Mouse (Mus musculus): ENCODE results near the gene Plekhg5. TPM values are rescaled to one million over a fixed set of nuclear protein-coding genes. Genes with fewer than 3 reads are reported as not detected.

Plekhg5 gene
- polyA plus RNA-seq, 1 experiment from 2014 or later, result 8.2 TPM

DNA sequence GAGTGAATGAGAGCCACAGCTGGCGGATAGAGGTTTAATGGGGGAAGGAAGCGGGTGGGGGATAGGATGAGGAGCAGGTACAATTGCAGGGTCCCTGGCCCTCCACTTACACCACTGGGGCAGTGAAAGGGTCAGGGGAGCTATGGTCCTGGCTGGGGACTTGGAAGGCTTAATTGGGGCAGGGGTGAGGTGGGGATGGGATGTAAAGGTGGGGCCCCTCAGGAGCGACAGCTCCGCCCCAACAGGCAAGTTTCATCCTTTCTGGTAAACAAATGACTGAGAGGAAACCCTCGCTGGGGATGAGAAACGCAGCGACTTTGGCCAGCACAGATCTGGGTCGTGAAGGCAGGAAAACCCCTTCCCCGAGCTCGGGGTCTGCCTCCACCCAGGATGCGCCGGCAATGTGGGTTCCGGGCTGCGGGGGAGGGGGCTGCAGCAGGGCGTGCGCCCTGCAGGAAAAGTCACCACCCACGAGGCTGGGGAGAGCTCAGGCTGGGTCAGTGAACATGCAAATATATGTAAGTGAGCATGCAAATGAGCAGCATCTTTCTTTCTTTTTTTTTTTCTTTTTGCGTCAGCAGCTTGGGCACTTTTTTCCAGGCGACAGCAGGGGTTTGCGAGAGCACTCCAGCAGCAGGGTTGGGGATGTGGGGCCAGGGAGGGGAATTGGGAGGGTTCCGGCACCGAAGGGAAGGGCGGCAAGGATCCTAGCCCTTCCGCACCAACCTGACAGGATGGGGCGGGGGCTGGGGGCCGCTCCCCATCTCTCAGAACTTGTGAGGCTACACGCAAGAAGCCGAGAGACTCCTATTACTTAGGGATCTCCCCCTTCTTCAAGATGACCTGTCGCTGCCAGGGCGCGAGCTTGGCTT, 48.2 kb downstream of the Plekhg5 start:
- Histone ChIP-seq H3K4me3 (ENCODE audit: low read depth, low read length) (no peak overlapping the region), H3K9me3 (ENCODE audit: control insufficient read depth, low read length) (no peaks in the 10 kb centered on the region), H3K4me2 (ENCODE audit: low read depth, low read length, severe bottlenecking) (0 out of 2 replicates have a peak overlapping the region, but pooled peaks have one; percentile 21), H3K4me1 (replicated peaks; ENCODE audit: control insufficient read depth, insufficient read depth, low read length) (peaks cover 24% of the 10 kb centered on the region), H3K27me3 (ENCODE audit: control insufficient read depth, insufficient read depth, low read length) (peaks cover 95% of the 10 kb centered on the region), H3K9ac (ENCODE audit: low read length) (no peak overlapping the region), H3K27ac (ENCODE audit: low read depth, low read length) (no peak overlapping the region), H3K36me3 (ENCODE audit: control insufficient read depth, insufficient read depth, low read length) (no peaks in the 10 kb centered on the region)
- DNase-seq (ENCODE audit: low spot score), result no peak
- WGBS, result 1% methylated on average over 30 of the region's 31 CpGs
- no peak for ATAC-seq (replicated peaks; ENCODE audit: low FRiP score)

- under 1% methylated on average over 12 of the region's 12 CpGs for WGBS
- DNase-seq (ENCODE audit: low spot score), result no peak
- no peak overlapping the region for H3K4me2 ChIP-seq (ENCODE audit: low read depth, low read length, severe bottlenecking)
These were observed 48.8 kb downstream of the Plekhg5 start for GRCm38 (mm10) chr4:152121183-152121505.

GRCm38 (mm10) chr4:152124361-152124961, 52.2 kb downstream of the Plekhg5 start:
- no peaks in the 10 kb centered on the region for H3K9me3 ChIP-seq (ENCODE audit: control insufficient read depth, low read length)
- H3K4me1 ChIP-seq (replicated peaks; ENCODE audit: control insufficient read depth, insufficient read depth, low read length), result peaks cover 22% of the 10 kb centered on the region
- no peak overlapping the region for H3K27ac ChIP-seq (ENCODE audit: low read depth, low read length)
- H3K36me3 ChIP-seq (ENCODE audit: control insufficient read depth, insufficient read depth, low read length), result no peaks in the 10 kb centered on the region
- peaks cover 98% of the 10 kb centered on the region for H3K27me3 ChIP-seq (ENCODE audit: control insufficient read depth, insufficient read depth, low read length)
- DNase-seq (ENCODE audit: low spot score) (no peak), ATAC-seq (replicated peaks; ENCODE audit: low FRiP score) (no peak)
- H3K4me3 ChIP-seq (ENCODE audit: low read depth, low read length), result no peak overlapping the region
- H3K4me2 ChIP-seq (ENCODE audit: low read depth, low read length, severe bottlenecking), result no peak overlapping the region
- H3K9ac ChIP-seq (ENCODE audit: low read length), result no peak overlapping the region
- 6% methylated on average over 13 of the region's 13 CpGs for whole genome bisulfite sequencing

More at GRCm38 (mm10) chr4:152121183-152121505, 48.8 kb downstream of the Plekhg5 start:
- Histone ChIP-seq H3K9me3 (ENCODE audit: control insufficient read depth, low read length) (no peaks in the 10 kb centered on the region), H3K27ac (ENCODE audit: low read depth, low read length) (no peak overlapping the region), H3K4me3 (ENCODE audit: low read depth, low read length) (no peak overlapping the region), H3K4me1 (replicated peaks; ENCODE audit: control insufficient read depth, insufficient read depth, low read length) (peaks cover 23% of the 10 kb centered on the region), H3K36me3 (ENCODE audit: control insufficient read depth, insufficient read depth, low read length) (no peaks in the 10 kb centered on the region), H3K9ac (ENCODE audit: low read length) (no peak overlapping the region), H3K27me3 (ENCODE audit: control insufficient read depth, insufficient read depth, low read length) (peaks cover 97% of the 10 kb centered on the region)
- no peak for ATAC-seq (replicated peaks; ENCODE audit: low FRiP score)

GRCm38 (mm10) chr4:152125161-152126025, 53.1 kb downstream of the Plekhg5 start:
- WGBS, result 3% methylated on average over 56 of the region's 56 CpGs
- peaks cover 14% of the 10 kb centered on the region; the same call in 1 of the 2 replicates for H3K4me1 ChIP-seq (replicated peaks; ENCODE audit: control insufficient read depth, insufficient read depth, low read length)
- H3K36me3 ChIP-seq (ENCODE audit: control insufficient read depth, insufficient read depth, low read length), result no peaks in the 10 kb centered on the region
- no peak overlapping the region for H3K27ac ChIP-seq (ENCODE audit: low read depth, low read length)
- ATAC-seq (replicated peaks; ENCODE audit: low FRiP score), result no peak
- DNase-seq (ENCODE audit: low spot score), result no peak
- 0 out of 2 replicates have a peak overlapping the region, but pooled peaks have one; percentile 11 for H3K4me2 ChIP-seq (ENCODE audit: low read depth, low read length, severe bottlenecking)
- H3K9me3 ChIP-seq (ENCODE audit: control insufficient read depth, low read length), result no peaks in the 10 kb centered on the region
- peaks cover 98% of the 10 kb centered on the region for H3K27me3 ChIP-seq (ENCODE audit: control insufficient read depth, insufficient read depth, low read length)
- H3K4me3 ChIP-seq (ENCODE audit: low read depth, low read length), result no peak overlapping the region
- H3K9ac ChIP-seq (ENCODE audit: low read length), result no peak overlapping the region

- H3K4me1 ChIP-seq (replicated peaks; ENCODE audit: control insufficient read depth, insufficient read depth, low read length), result peaks cover 18% of the 10 kb centered on the region; the same call in 1 of the 2 replicates
- no peak for ATAC-seq (replicated peaks; ENCODE audit: low FRiP score)
- 3% methylated on average over 65 of the region's 65 CpGs for WGBS
- H3K4me2 ChIP-seq (ENCODE audit: low read depth, low read length, severe bottlenecking), result 0 out of 2 replicates have a peak overlapping the region, but pooled peaks have one; percentile 18
- H3K27me3 ChIP-seq (ENCODE audit: control insufficient read depth, insufficient read depth, low read length), result peaks cover 98% of the 10 kb centered on the region
- peak; percentile 68 for DNase-seq (ENCODE audit: low spot score)
- no peak overlapping the region for H3K9ac ChIP-seq (ENCODE audit: low read length)
- H3K4me3 ChIP-seq (ENCODE audit: low read depth, low read length), result no peak overlapping the region
- no peaks in the 10 kb centered on the region for H3K36me3 ChIP-seq (ENCODE audit: control insufficient read depth, insufficient read depth, low read length)
- H3K27ac ChIP-seq (ENCODE audit: low read depth, low read length), result no peak overlapping the region
- no peaks in the 10 kb centered on the region for H3K9me3 ChIP-seq (ENCODE audit: control insufficient read depth, low read length)
These were observed 54.0 kb downstream of the Plekhg5 start for GRCm38 (mm10) chr4:152126026-152126920.

DNA sequence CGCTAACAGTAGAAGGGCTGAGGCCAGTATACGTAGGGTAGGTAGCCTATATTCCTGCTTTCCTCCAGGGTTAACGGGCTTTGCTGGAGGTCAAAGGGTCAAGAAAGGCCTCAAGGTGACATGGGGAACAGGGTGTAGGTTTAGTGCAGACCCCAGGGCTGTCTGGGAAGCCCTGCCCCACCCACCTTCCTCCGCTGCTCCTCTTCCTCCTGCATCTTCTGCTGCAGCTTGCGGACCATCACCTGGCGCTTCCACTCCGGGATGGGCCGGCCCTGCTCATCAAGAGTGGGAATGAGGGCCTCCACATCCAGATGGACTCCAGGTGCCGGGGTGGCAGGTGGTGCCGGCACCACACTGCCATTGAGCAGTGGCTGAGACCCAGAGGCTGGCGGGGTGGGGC, 55.6 kb downstream of the Plekhg5 start:
- H3K4me3 ChIP-seq (ENCODE audit: low read depth, low read length), result no peak overlapping the region
- H3K9me3 ChIP-seq (ENCODE audit: control insufficient read depth, low read length), result no peaks in the 10 kb centered on the region
- H3K4me1 ChIP-seq (replicated peaks; ENCODE audit: control insufficient read depth, insufficient read depth, low read length), result peaks cover 27% of the 10 kb centered on the region; the same call in 1 of the 2 replicates
- no peak for DNase-seq (ENCODE audit: low spot score)
- no peaks in the 10 kb centered on the region for H3K36me3 ChIP-seq (ENCODE audit: control insufficient read depth, insufficient read depth, low read length)
- H3K27ac ChIP-seq (ENCODE audit: low read depth, low read length), result no peak overlapping the region
- H3K4me2 ChIP-seq (ENCODE audit: low read depth, low read length, severe bottlenecking), result no peak overlapping the region
- no peak for ATAC-seq (replicated peaks; ENCODE audit: low FRiP score)
- 79% methylated on average over 11 of the region's 11 CpGs for WGBS
- no peak overlapping the region for H3K9ac ChIP-seq (ENCODE audit: low read length)
- H3K27me3 ChIP-seq (ENCODE audit: control insufficient read depth, insufficient read depth, low read length), result peaks cover 100% of the 10 kb centered on the region

- DNase-seq (ENCODE audit: low spot score), result no peak
- peaks cover 99% of the 10 kb centered on the region for H3K27me3 ChIP-seq (ENCODE audit: control insufficient read depth, insufficient read depth, low read length)
- H3K4me2 ChIP-seq (ENCODE audit: low read depth, low read length, severe bottlenecking), result no peak overlapping the region
- peaks cover 27% of the 10 kb centered on the region; the same call in 1 of the 2 replicates for H3K4me1 ChIP-seq (replicated peaks; ENCODE audit: control insufficient read depth, insufficient read depth, low read length)
- no peak for ATAC-seq (replicated peaks; ENCODE audit: low FRiP score)
- WGBS, result 41% methylated on average over 5 of the region's 5 CpGs
- H3K27ac ChIP-seq (ENCODE audit: low read depth, low read length), result no peak overlapping the region
- no peak overlapping the region for H3K4me3 ChIP-seq (ENCODE audit: low read depth, low read length)
- H3K9me3 ChIP-seq (ENCODE audit: control insufficient read depth, low read length), result no peaks in the 10 kb centered on the region
- H3K36me3 ChIP-seq (ENCODE audit: control insufficient read depth, insufficient read depth, low read length), result no peaks in the 10 kb centered on the region
- no peak overlapping the region for H3K9ac ChIP-seq (ENCODE audit: low read length)
These were observed 56.5 kb downstream of the Plekhg5 start for GRCm38 (mm10) chr4:152128784-152129183.
